In the genomic region with DNA sequence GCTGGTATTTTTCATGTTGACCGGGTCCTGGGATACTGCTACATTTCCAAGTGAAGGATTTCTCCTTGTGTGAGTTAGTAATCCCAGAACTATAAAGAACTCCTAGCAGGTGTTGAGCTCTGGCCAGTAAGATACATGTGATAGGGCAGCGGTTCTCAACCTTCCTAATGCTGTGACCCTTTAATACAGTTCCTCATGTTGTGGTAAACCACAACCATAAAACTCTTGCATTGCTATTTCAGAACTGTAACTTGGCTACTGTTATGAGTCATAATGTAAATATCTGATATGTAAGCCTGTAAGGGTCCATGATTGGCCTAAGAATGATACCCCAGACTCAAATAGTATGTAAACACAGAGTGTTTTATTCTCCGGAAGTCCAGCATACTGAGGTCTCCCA, we compare ENCODE assay signal across 25 mouse cellular contexts. TPM values are rescaled to one million over a fixed set of nuclear protein-coding genes. Genes with fewer than 3 reads are reported as not detected.
DNase-seq lines count a peak whose midpoint lies in the region; ATAC-seq and TF ChIP-seq lines count a peak whose summit lies in the region.
"Had no signal": no experiment of that assay in that cellular context is flagged by ENCODE, and none has a peak within 500 bp of the region (broad histone marks: within the 10 kb centered on the region; RNA-seq: fewer than 3 reads in every experiment).

No protein-coding gene starts in this region.

- H3K27ac ChIP-seq in intestine, embryonic 16.5 days (ENCODE audit: low read length): no peak overlapping the region
- H3K27ac ChIP-seq: forebrain, embryonic 10.5 days; gastrocnemius, adult 2 months; heart, embryonic 15.5 days; hindbrain, embryonic 14.5 days had no signal

- peak; percentile 65 for ATAC-seq in granulocyte monocyte progenitor cell, adult 5-6 weeks (replicated peaks; ENCODE audit: poor library complexity, severe bottlenecking)
- peak; percentile 54 for ATAC-seq in megakaryocyte progenitor cell, adult 5-6 weeks (replicated peaks; ENCODE audit: poor library complexity)
- no peak for ATAC-seq in intestine, embryonic 16.5 days
- ATAC-seq: forebrain, embryonic 14.5 days; forebrain, postnatal 0 days had no signal

- no peaks in the 10 kb centered on the region for H3K79me2 ChIP-seq in C2C12 (ENCODE audit: control insufficient read depth, insufficient read depth)

- H3K4me3 ChIP-seq in C2C12 (ENCODE audit: insufficient read depth, poor library complexity, severe bottlenecking): no peak overlapping the region
- H3K4me3 ChIP-seq in intestine, embryonic 16.5 days (ENCODE audit: low read length): no peak overlapping the region
- H3K4me3 ChIP-seq: forebrain, embryonic 10.5 days; gastrocnemius, adult 2 months; heart, embryonic 12.5 days; heart, embryonic 15.5 days had no signal

- H3K4me1 ChIP-seq in intestine, embryonic 16.5 days (ENCODE audit: control insufficient read depth, insufficient read depth, low read length): no peaks in the 10 kb centered on the region
- H3K4me1 ChIP-seq: heart, embryonic 12.5 days; heart, embryonic 15.5 days had no signal

- H3K79me3 ChIP-seq in C2C12 (ENCODE audit: low read depth): no peaks in the 10 kb centered on the region

- peaks cover 23% of the 10 kb centered on the region for H3K27me3 ChIP-seq in C2C12 (ENCODE audit: control insufficient read depth, insufficient read depth, insufficient read length)
- no peaks in the 10 kb centered on the region for H3K27me3 ChIP-seq in intestine, embryonic 16.5 days (replicated peaks; ENCODE audit: control insufficient read depth, insufficient read depth, low read length)
- H3K27me3 ChIP-seq: heart, embryonic 12.5 days; heart, embryonic 15.5 days had no signal

- no peaks in the 10 kb centered on the region for H3K9me3 ChIP-seq in intestine, embryonic 16.5 days (ENCODE audit: control insufficient read depth, low read length)
- H3K9me3 ChIP-seq: forebrain, embryonic 10.5 days; heart, embryonic 15.5 days had no signal

- 90% methylated on average over 3 of the region's 3 CpGs for WGBS in intestine, embryonic 16.5 days

- no peak overlapping the region for H3K9ac ChIP-seq in intestine, embryonic 16.5 days (ENCODE audit: low read depth, low read length)
- H3K9ac ChIP-seq: forebrain, postnatal 0 days; heart, embryonic 12.5 days; heart, embryonic 15.5 days; hindbrain, embryonic 14.5 days had no signal

- TF ChIP-seq CTCF in C2C12 (IDR thresholded peaks at IDR 0.05; ENCODE audit: control insufficient read depth, insufficient read depth, insufficient read length): no peak

- H3K4me2 ChIP-seq in intestine, embryonic 16.5 days (ENCODE audit: low read depth, low read length): no peak overlapping the region
- H3K4me2 ChIP-seq: heart, embryonic 12.5 days; heart, embryonic 15.5 days; hindbrain, embryonic 14.5 days had no signal

- H3K36me3 ChIP-seq in C2C12 (ENCODE audit: control insufficient read depth, insufficient read depth): no peaks in the 10 kb centered on the region
- H3K36me3 ChIP-seq in intestine, embryonic 16.5 days (ENCODE audit: control insufficient read depth, insufficient read depth, low read length): no peaks in the 10 kb centered on the region
- H3K36me3 ChIP-seq: forebrain, embryonic 10.5 days; heart, embryonic 12.5 days; heart, embryonic 15.5 days had no signal

- DNase-seq in 3T3-L1 (ENCODE audit: low read depth, low spot score): peak; percentile 11
- no peak for DNase-seq in testis, postnatal 14 days (ENCODE audit: low spot score)
- no peak for DNase-seq in urinary bladder, postnatal 25 days (ENCODE audit: low spot score)
- DNase-seq: adrenal gland, adult 2 months; adrenal gland, postnatal 25 days; cerebellum, adult 11-12 months; cerebellum, adult 8-10 months; cerebellum, postnatal 10 days; cerebellum, postnatal 36 days; forebrain, postnatal 0 days; gastrocnemius, adult 2 months; heart, adult 18-20 months; heart, postnatal 10 days; heart, postnatal 36 days; kidney, adult 11 months had no signal

- H3ac ChIP-seq in C2C12 (ENCODE audit: control insufficient read depth, insufficient read length, low read depth): no peak overlapping the region

TF ChIP-seq in C2C12, 6 proteins besides CTCF, POLR2A, EP300 and RAD21:
- TF ChIP-seq MYOG (IDR thresholded peaks at IDR 0.05; ENCODE audit: control insufficient read depth, extremely low read depth, insufficient read length) (no peak), CEBPB (IDR thresholded peaks at IDR 0.05; ENCODE audit: low read depth) (peak; percentile 15), MAX (IDR thresholded peaks at IDR 0.05) (peak; percentile 44), FOSL1 (IDR thresholded peaks at IDR 0.05; ENCODE audit: insufficient read depth, low read length, poor library complexity, severe bottlenecking) (peak; percentile 48), MYOD1 (IDR thresholded peaks at IDR 0.05; ENCODE audit: control insufficient read depth, insufficient read length, low read depth) (peak; percentile 57), USF1 (IDR thresholded peaks at IDR 0.05; ENCODE audit: low read depth) (no peak)

RNA-seq across cellular contexts. Expression of a gene that starts 11.6 kb away (rescaled TPM):
- 0.01 TPM for polyA plus RNA-seq in C2C12 (2012; fragmentation: generic; extraction: Trizol)
- total RNA-seq in granulocyte monocyte progenitor cell, adult 5-6 weeks (2014; fragmentation: Nextera tagmentation): 4.6 and 6.4 TPM in 2 replicates
- total RNA-seq in granulocyte monocyte progenitor cell, adult 5-6 weeks (2017): 2.3 and 3.4 TPM in 2 replicates
- total RNA-seq in megakaryocyte progenitor cell, adult 5-6 weeks (2015): 2.4 and 3.1 TPM in 2 replicates
- total RNA-seq in megakaryocyte progenitor cell, adult 5-6 weeks (2017): 3.0 and 3.2 TPM in 2 replicates
- 8.1 and 8.2 TPM in 2 replicates for polyA plus RNA-seq in intestine, embryonic 16.5 days (2015; fragmentation: Nextera tagmentation; extraction: Ambion mirVana)
- total RNA-seq: MEL had no signal
